Mouse (Mus musculus) cortical plate, adult 2 months (tissue): ENCODE data around the gene Olfr1167.
"Not testable (repeated sequence)": the region's sequence is repeated elsewhere in the genome, so short reads cannot be mapped to it uniquely, and the experiment has no call there.

Experiments
- CTCF ChIP-seq: fragments of 200-500 bp; IDR thresholded peaks from 2 replicates; pipeline ENCODE4 v1.5.1; 2011; ENCODE audit warnings: mild to moderate bottlenecking, control low read depth, low read length; ENCODE audit not compliant: insufficient read depth; ENCODE audit errors: extremely low read depth
- POLR2A ChIP-seq: fragments of 200-500 bp; IDR thresholded peaks from 2 replicates; pipeline ENCODE4 v1.6.1; 2011; ENCODE audit warnings: mild to moderate bottlenecking, low read length, control low read depth; ENCODE audit not compliant: insufficient read depth; ENCODE audit errors: extremely low read depth

- TF ChIP-seq CTCF, POLR2A: not testable (repeated sequence)
Measured at GRCm38 (mm10) chr2:88155093-88155492, at the start of gene Olfr1167.
